Mouse (Mus musculus): Measurements from ENCODE around the gene Dand5. TPM values are rescaled to one million over a fixed set of nuclear protein-coding genes. Genes with fewer than 3 reads are reported as not detected.

Dand5 gene
- polyA plus RNA-seq, 1 experiment from 2014 or later, result 5.8 TPM

DNA sequence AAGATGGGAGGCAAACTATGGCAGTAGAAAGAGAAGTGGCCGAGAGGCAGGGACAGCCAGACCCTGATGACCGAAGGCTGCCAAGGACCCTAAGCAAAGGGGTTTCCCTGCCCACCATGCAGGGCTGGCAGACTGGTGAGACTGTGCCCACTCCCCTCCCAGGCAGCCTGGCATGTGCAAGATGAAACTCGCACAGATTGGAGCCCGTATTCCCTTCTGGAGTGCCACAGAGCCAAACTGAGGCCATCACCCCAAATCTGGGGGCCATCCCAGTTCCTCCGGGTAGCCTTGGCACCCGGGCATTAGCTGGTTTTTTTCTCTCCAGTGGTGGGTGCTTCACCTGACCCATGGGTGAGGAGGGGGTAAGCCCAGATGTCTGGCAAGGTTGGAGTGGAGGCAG, 24.7 kb downstream of the Dand5 start:
- Histone ChIP-seq H3K9ac (peak overlapping the region; percentile 36), H3K27ac (no peak overlapping the region), H3K27me3 (peaks cover 46% of the 10 kb centered on the region), H3K4me3 (peak overlapping the region; percentile 84; the same call in 1 of the 2 replicates), H3K4me1 (replicated peaks) (peaks cover 57% of the 10 kb centered on the region), H3K4me2 (peak overlapping the region; percentile 93), H3K36me3 (peaks cover 3% of the 10 kb centered on the region; the same call in 1 of the 2 replicates), H3K9me3 (replicated peaks) (no peaks in the 10 kb centered on the region)
- 77% methylated on average over 6 of the region's 6 CpGs for WGBS
- no peak for ATAC-seq (replicated peaks; ENCODE audit: insufficient number of reproducible peaks, insufficient read depth, low FRiP score, low read depth)

DNA sequence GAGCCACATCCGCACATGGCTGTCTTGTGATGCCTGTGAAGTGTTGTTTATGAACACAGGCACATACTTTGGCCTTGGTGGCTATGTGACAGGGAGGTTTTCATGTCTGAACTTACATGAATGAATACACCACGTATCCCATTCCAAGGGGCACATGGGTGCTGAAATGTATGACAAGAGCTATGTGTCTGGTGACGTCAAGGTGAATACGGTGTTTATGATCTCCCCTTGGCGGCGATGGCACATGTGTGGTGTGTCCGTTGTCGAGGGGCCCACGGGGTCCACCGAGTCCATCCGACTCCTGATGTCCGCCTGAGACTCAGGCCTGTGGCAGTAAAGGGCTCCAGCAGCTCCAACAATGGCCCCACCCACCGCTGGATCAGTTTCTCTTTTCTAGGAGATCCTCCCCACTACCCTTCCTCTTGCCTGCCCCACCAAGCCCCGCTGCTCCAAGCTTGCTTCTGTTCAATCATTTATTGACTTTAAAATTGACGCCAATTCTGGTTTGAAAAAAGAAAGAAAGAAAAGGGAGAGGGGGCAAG, 25.3 kb downstream of the Dand5 start:
- H3K9me3 ChIP-seq (replicated peaks), result no peaks in the 10 kb centered on the region
- no peak for ATAC-seq (replicated peaks; ENCODE audit: insufficient number of reproducible peaks, insufficient read depth, low FRiP score, low read depth)
- H3K27ac ChIP-seq, result no peak overlapping the region
- H3K36me3 ChIP-seq, result peaks cover 3% of the 10 kb centered on the region; the same call in 1 of the 2 replicates
- no peak overlapping the region for H3K4me3 ChIP-seq
- WGBS, result 83% methylated on average over 15 of the region's 15 CpGs
- peaks cover 39% of the 10 kb centered on the region for H3K27me3 ChIP-seq
- H3K4me1 ChIP-seq (replicated peaks), result peaks cover 61% of the 10 kb centered on the region
- peak overlapping the region; percentile 93; the same call in 1 of the 2 replicates for H3K4me2 ChIP-seq
- no peak overlapping the region for H3K9ac ChIP-seq

DNA sequence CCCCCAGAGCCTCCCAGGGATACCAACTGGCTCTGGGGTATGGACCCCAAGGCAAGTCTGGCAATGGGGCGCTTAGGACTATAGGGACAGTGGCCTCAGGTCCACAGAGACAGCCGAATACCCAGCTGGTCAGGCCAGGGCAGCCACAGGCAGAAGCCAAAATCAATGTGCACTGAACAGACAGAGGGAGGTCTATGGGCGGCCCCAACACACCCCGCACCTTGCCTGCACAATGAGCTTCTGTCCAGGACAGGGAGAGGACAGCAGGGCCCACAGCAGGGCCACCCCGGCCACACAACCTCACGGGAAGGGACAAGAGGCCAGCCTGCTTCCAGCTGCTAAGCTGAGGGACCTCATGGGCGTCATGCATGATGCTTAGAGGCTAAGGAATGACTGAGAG, 28.1 kb downstream of the Dand5 start:
- Histone ChIP-seq H3K36me3 (peaks cover 3% of the 10 kb centered on the region; the same call in 1 of the 2 replicates), H3K4me3 (no peak overlapping the region), H3K9ac (no peak overlapping the region), H3K9me3 (replicated peaks) (no peaks in the 10 kb centered on the region), H3K4me2 (peak overlapping the region; percentile 32; the same call in 1 of the 2 replicates), H3K27me3 (peaks cover 52% of the 10 kb centered on the region), H3K4me1 (replicated peaks) (peaks cover 71% of the 10 kb centered on the region), H3K27ac (peak overlapping the region; percentile 70)
- 64% methylated on average over 7 of the region's 7 CpGs for WGBS
- 0 out of 2 replicates have a peak, but pooled peaks have one; percentile 2 for ATAC-seq (replicated peaks; ENCODE audit: insufficient number of reproducible peaks, insufficient read depth, low FRiP score, low read depth)

DNA sequence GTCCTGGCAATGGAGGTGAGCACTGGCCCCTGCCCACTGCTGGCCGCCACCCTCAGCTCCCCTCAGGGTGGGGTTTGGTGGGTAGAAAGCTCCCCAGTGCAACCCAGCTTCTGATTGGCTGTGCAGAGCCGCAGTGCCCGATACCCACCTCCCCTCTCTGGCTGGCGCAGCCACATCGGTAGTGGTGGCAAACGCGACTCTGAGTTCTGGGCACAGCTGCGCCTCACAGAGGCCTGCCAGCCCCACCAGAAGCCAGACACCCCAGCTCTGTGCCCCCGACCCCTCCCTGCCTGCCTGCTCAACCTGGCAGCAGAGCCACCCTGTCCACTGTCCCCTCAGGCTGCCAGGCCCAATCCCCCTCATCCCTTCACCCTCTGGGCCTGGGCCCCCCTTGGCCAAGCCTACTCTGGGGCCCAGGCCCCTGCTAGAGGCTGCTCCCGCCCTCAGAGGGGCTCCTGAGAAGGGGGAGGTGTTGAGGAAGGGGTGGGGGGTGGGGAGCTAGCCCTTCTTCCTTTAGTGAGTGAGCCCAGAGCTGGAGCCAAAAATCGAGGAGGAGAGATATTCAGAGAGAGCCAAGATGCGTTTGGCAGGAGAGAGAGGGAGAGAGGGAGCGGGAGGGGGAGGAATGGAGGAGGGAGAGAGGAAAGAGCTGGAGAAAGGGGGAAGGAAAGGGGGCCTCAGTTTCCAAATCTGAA, 28.7 kb downstream of the Dand5 start:
- peaks cover 57% of the 10 kb centered on the region for H3K27me3 ChIP-seq
- ATAC-seq (replicated peaks; ENCODE audit: insufficient number of reproducible peaks, insufficient read depth, low FRiP score, low read depth), result peak; percentile 61
- WGBS, result 55% methylated on average over 13 of the region's 13 CpGs
- H3K27ac ChIP-seq, result peak overlapping the region; percentile 70
- H3K9ac ChIP-seq, result 0 out of 2 replicates have a peak overlapping the region, but pooled peaks have one; percentile 8
- no peaks in the 10 kb centered on the region for H3K9me3 ChIP-seq (replicated peaks)
- H3K36me3 ChIP-seq, result peaks cover 3% of the 10 kb centered on the region; the same call in 1 of the 2 replicates
- peaks cover 74% of the 10 kb centered on the region for H3K4me1 ChIP-seq (replicated peaks)
- peak overlapping the region; percentile 36 for H3K4me2 ChIP-seq
- H3K4me3 ChIP-seq, result no peak overlapping the region

DNA sequence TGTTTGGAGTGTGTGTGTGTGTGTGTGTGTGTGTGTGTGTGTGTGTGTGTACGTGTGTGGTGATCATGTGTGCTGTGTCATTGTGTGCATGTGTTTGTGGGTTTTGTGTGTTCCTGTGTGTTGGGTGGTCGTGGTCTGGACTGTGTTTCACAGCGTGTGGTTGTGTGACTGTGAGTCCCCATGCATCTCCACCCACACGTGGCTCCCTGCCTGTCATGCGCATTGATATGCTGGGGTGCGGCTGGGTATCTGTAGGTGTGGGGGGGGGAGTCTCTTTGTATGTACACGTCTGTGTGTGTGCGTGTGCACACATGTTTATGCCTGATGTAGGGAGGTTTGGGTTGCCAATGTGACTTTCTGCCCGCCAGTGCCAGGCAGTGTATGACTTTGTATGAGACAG, 29.5 kb downstream of the Dand5 start:
- Histone ChIP-seq H3K36me3 (peaks cover 3% of the 10 kb centered on the region; the same call in 1 of the 2 replicates), H3K27ac (no peak overlapping the region), H3K9ac (no peak overlapping the region), H3K4me2 (no peak overlapping the region), H3K9me3 (replicated peaks) (no peaks in the 10 kb centered on the region), H3K4me1 (replicated peaks) (peaks cover 66% of the 10 kb centered on the region), H3K27me3 (peaks cover 56% of the 10 kb centered on the region), H3K4me3 (no peak overlapping the region)
- WGBS, result 87% methylated on average over 9 of the region's 9 CpGs
- ATAC-seq (replicated peaks; ENCODE audit: insufficient number of reproducible peaks, insufficient read depth, low FRiP score, low read depth), result no peak

DNA sequence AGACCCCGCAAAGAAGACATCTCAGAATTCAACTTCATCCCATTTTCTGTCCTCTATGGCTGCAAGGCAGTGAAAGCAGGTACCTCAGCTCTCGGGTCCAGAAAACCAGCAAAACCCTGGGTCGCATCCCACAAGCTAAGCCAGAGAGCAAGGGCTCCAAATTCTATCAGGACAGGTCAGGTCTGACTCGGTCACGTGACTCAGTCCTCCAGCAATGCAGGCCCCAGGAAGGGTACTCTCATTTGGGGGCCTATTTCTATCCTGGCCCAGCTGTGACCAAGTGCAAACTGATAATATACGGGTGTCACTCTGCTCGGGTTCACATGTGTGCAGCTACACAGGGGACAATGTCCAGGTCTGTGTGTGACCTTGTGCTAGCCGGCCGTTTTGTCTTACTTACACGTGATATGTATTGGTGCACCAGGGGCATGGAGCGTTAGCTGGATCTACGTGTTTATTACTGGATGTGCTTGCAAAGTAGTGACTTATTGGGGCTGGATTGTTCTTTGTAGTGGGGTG, 30.1 kb downstream of the Dand5 start:
- no peak overlapping the region for H3K27ac ChIP-seq
- no peak overlapping the region for H3K4me3 ChIP-seq
- no peak overlapping the region for H3K4me2 ChIP-seq
- H3K9me3 ChIP-seq (replicated peaks), result no peaks in the 10 kb centered on the region
- peaks cover 56% of the 10 kb centered on the region for H3K27me3 ChIP-seq
- H3K4me1 ChIP-seq (replicated peaks), result peaks cover 60% of the 10 kb centered on the region
- WGBS, result 66% methylated on average over 12 of the region's 12 CpGs
- H3K9ac ChIP-seq, result no peak overlapping the region
- ATAC-seq (replicated peaks; ENCODE audit: insufficient number of reproducible peaks, insufficient read depth, low FRiP score, low read depth), result no peak
- H3K36me3 ChIP-seq, result peaks cover 3% of the 10 kb centered on the region; the same call in 1 of the 2 replicates

DNA sequence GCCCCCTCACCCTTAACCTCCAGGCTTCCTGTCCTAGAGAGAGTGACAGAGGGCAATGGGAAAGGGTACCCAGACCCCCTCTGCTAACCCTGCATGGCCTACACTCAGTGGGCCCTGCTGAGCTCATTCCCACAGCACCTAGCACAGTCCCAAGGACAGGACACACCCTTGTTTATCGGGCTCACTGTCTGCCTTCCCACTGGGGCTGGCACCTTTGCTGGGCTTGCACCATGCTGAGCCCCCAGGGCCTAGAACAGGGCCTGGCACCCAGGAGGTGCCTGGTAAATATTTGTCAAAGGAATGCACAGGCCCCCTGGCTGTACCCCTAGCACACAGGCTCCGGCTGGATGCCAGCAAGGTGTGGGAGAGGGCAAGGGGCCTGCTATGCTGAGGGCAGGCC, 32.1 kb downstream of the Dand5 start:
- Histone ChIP-seq H3K4me3 (no peak overlapping the region), H3K9me3 (replicated peaks) (no peaks in the 10 kb centered on the region), H3K4me2 (no peak overlapping the region), H3K4me1 (replicated peaks) (peaks cover 68% of the 10 kb centered on the region), H3K27me3 (peaks cover 56% of the 10 kb centered on the region), H3K27ac (no peak overlapping the region), H3K9ac (no peak overlapping the region), H3K36me3 (no peaks in the 10 kb centered on the region)
- ATAC-seq (replicated peaks; ENCODE audit: insufficient number of reproducible peaks, insufficient read depth, low FRiP score, low read depth), result no peak
- 55% methylated on average over 2 of the region's 2 CpGs for WGBS

DNA sequence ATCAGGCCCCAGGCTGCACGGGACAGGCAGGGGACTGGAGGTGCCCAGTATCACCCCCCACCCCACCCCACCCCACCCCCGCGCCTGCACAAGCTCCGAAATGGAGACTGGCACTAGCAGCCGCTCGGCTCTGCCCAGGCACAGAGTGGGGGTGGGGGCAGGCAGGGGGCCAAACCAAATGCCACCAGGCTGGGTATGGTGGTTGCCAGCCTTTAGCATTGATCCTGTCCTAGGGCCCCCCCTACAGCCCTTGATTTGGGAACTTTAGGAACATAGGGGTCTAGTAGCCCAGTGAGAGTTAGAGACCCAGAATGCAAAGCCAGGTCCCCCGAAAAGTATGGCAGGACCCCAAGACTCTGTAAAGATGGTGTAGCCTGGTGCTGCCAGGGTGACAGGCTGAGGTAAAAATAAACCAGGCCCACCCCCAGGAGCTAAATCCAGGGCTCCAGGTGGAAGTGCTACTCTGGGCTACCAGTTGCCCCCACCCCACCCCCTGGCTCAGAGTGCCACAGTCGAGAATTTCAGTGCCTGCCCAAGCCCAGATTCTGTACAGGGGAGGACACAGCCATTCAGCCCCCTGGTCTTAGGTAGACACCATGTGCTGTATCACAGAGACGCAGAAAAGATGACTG, 32.7 kb downstream of the Dand5 start:
- Histone ChIP-seq H3K9ac (no peak overlapping the region), H3K27ac (no peak overlapping the region), H3K9me3 (replicated peaks) (no peaks in the 10 kb centered on the region), H3K36me3 (no peaks in the 10 kb centered on the region), H3K4me2 (no peak overlapping the region), H3K4me1 (replicated peaks) (peaks cover 69% of the 10 kb centered on the region), H3K27me3 (peaks cover 61% of the 10 kb centered on the region), H3K4me3 (no peak overlapping the region)
- WGBS, result 71% methylated on average over 9 of the region's 9 CpGs
- no peak for ATAC-seq (replicated peaks; ENCODE audit: insufficient number of reproducible peaks, insufficient read depth, low FRiP score, low read depth)

DNA sequence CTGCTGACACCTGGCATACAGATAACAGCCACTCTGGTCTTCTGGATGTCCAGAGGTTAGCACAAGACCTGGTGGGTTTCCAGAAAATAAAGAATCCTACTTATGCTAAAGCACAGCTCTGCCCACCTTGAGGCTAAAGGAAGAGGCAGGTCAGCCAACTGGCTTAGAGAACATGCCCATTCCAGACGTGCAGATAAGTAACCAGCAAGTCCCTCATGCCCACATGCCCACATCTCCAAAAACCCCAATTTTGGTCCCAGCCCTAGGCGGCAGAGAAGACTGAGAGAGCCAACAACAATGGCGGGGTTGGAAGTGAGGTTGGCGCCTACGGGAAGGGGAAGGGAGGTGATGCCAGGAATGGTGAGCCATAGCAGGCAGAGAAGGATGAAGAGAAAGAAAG, 33.3 kb downstream of the Dand5 start:
- H3K27me3 ChIP-seq, result peaks cover 67% of the 10 kb centered on the region
- no peak for ATAC-seq (replicated peaks; ENCODE audit: insufficient number of reproducible peaks, insufficient read depth, low FRiP score, low read depth)
- no peaks in the 10 kb centered on the region for H3K9me3 ChIP-seq (replicated peaks)
- no peak overlapping the region for H3K9ac ChIP-seq
- no peak overlapping the region for H3K4me3 ChIP-seq
- 66% methylated on average over 5 of the region's 5 CpGs for WGBS
- no peak overlapping the region for H3K27ac ChIP-seq
- H3K36me3 ChIP-seq, result no peaks in the 10 kb centered on the region
- no peak overlapping the region for H3K4me2 ChIP-seq
- peaks cover 69% of the 10 kb centered on the region for H3K4me1 ChIP-seq (replicated peaks)

DNA sequence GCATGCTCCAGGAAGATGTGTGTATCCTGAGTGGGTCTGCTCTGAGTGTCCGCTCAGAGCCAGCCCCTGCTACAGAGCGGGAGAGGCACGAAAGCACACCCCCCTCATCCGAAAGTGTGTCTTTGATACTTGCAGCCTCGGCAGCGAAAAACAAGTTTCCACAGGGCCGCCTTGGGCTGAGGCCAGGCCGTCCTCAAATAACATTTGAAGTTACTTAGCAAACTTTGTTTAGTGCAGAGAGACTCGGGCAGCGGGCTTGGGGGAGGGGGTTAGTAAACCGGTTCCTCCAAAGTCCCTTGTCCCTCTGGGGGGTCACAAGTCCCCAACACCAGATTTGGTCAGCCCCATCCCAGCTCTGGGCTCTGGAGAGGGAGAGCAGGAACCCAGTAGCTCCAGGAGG, 33.7 kb downstream of the Dand5 start:
- no peak for ATAC-seq (replicated peaks; ENCODE audit: insufficient number of reproducible peaks, insufficient read depth, low FRiP score, low read depth)
- H3K27me3 ChIP-seq, result peaks cover 72% of the 10 kb centered on the region
- H3K4me2 ChIP-seq, result no peak overlapping the region
- WGBS, result 36% methylated on average over 11 of the region's 11 CpGs
- H3K36me3 ChIP-seq, result no peaks in the 10 kb centered on the region
- peaks cover 69% of the 10 kb centered on the region for H3K4me1 ChIP-seq (replicated peaks)
- H3K27ac ChIP-seq, result no peak overlapping the region
- no peaks in the 10 kb centered on the region for H3K9me3 ChIP-seq (replicated peaks)
- no peak overlapping the region for H3K9ac ChIP-seq
- no peak overlapping the region for H3K4me3 ChIP-seq

DNA sequence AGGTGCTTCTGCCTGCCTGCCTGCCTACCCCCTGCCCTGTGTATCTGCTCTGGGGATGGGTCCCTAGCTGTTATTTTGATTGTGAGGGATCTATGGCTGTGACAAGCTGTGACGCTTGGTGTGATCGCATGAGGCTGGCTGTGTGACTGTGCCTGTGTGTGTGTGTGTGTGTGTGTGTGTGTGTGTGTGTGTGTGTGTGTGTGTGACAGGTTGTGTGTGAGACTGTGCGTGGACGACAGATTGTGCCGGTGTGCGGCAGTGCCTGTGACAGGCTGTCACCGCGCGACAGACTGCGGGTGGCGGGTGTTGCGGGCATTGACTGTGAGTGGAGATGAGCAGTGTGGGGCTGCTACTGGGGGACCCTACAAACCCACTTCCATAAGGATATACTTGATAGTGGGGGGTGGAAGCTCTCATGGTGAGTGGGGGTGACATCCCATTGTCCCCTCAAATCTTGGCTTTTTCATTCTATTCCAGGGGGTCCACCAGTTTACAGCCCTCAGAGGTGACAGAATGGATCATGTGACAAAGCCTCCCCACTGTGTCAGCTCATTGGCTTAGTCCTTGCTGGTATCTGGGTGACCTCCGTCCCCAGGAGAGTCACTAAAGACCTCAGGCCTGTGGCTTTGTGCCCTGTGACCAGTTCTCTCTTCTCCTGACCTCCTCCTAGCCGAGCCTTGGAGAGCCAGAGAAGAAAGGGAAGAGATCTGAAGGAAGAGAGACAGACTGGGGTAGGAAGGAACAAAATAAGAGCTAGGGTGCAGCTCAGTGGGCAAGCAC, 34.9 kb downstream of the Dand5 start:
- peaks cover 78% of the 10 kb centered on the region for H3K27me3 ChIP-seq
- H3K4me2 ChIP-seq, result no peak overlapping the region
- H3K9me3 ChIP-seq (replicated peaks), result no peaks in the 10 kb centered on the region
- no peaks in the 10 kb centered on the region for H3K36me3 ChIP-seq
- H3K4me3 ChIP-seq, result no peak overlapping the region
- H3K9ac ChIP-seq, result no peak overlapping the region
- no peak overlapping the region for H3K27ac ChIP-seq
- peaks cover 62% of the 10 kb centered on the region for H3K4me1 ChIP-seq (replicated peaks)
- WGBS, result 37% methylated on average over 14 of the region's 14 CpGs
- no peak for ATAC-seq (replicated peaks; ENCODE audit: insufficient number of reproducible peaks, insufficient read depth, low FRiP score, low read depth)

All from heart, embryonic 15.5 days (tissue).